Mouse (Mus musculus) myocyte (in vitro differentiated cells): ENCODE data around the gene Cyp4f15.

ENCODE experiments used
- CEBPB ChIP-seq: IDR thresholded peaks from 2 replicates; pipeline ENCODE4 v1.6.1; 2011; ENCODE audit warnings: mild to moderate bottlenecking, moderate library complexity; ENCODE audit not compliant: poor library complexity, insufficient read depth, severe bottlenecking
- POLR2A ChIP-seq: IDR thresholded peaks from one replicate; pipeline ENCODE4 v1.6.1; 2011; ENCODE audit warnings: low read depth, mild to moderate bottlenecking, control low read depth, moderate library complexity; ENCODE audit not compliant: insufficient read length

DNA sequence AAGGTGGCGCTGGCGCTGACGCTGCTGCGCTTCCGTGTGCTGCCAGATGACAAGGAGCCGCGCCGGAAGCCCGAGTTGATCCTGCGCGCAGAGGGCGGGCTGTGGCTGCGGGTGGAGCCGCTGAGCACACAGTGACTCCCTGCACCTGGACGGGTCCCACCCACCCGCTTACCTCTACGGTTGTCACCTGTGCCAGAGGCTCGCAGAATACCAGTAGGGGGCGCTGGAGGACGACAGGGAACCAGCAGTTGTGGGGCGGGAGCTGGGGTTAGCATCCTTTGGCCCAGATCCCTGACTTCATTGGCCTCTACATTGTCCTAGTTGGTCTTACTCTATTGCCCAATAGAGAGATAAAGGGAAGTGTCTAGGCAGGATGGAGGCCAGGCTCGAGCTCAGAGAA lies 17.4 kb downstream of the Cyp4f15 start:
- TF ChIP-seq POLR2A: no peak
- no peak for TF ChIP-seq CEBPB
